Mouse (Mus musculus): ENCODE results near the gene Cdc42ep2. TPM values are rescaled to one million over a fixed set of nuclear protein-coding genes. Genes with fewer than 3 reads are reported as not detected.
A peak's percentile ranks its signal among the peaks of the same experiment; 100 is the strongest.

Gene Cdc42ep2
- polyA plus RNA-seq, 1 experiment, result 0.10 TPM

DNA sequence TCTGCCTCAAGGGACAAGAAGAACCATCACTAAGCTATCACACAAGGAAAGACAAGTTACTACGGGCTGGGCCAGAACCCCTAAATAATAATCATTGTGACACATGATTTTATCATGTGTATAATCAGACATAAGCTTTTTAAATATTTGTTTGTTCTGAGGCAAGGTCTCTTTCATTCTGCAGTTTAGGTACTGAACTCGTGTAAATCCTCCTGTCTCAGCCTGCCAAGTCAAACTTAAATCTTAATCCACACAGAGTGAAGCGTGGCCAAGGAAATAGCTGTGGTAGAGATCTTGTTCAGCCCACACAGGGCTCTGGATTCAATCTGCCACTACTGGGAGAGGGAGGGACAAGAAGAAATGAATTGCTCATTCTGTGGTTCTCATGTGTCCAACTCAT lies 17.3 kb downstream of the Cdc42ep2 start:
- Histone ChIP-seq H3K36me3 (ENCODE audit: control insufficient read depth) (peaks cover 71% of the 10 kb centered on the region), H3K4me1 (ENCODE audit: control insufficient read depth) (peaks cover 32% of the 10 kb centered on the region), H3K4me3 (replicated peaks) (no peak overlapping the region), H3K27me3 (ENCODE audit: control insufficient read depth) (no peaks in the 10 kb centered on the region), H3K9me3 (ENCODE audit: control insufficient read depth, low read length) (no peaks in the 10 kb centered on the region)
- TF ChIP-seq TAL1 (IDR thresholded peaks at IDR 0.05; ENCODE audit: low read length) (no peak), GATA1 (IDR thresholded peaks at IDR 0.05; ENCODE audit: low read length) (no peak)

DNA sequence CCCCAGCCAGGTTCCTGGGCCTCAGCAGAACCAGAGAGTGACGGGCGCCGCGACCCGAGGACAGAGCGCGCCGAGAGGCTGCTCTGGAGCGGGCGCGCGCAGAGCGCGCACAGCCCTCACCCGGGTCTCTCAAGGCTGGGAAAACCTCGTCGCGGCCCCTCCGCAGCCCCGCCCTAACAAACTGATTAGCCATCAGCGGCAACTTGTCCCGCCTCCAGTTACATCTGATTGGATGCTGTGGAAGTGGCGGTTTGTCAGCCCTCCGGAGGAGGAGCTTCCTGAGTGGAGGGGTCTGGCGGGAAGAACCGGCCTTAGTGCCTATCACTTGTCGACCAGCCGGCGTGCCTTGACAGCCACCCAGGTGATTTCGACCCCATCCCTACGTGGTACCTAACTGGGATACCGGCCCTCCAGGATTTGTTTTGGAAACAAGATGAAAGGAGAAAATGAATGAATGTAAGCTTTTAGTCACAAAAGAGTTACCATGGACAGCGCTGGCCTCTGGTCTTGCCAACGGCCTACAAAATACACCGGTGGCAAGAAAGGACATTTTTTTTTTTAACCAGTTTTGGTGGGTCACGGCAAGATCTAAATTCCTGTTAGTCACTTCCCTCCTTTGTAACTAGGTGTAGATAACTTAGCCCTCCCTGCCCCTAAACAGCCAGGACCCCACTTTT lies 30.5 kb downstream of the Cdc42ep2 start, which contains the start of gene Tigd3:
TSS of gene Tigd3 (minus strand) at position 148 of the 677 bp plus-strand sequence.
- Histone ChIP-seq H3K36me3 (ENCODE audit: control insufficient read depth) (peaks cover 67% of the 10 kb centered on the region), H3K4me1 (ENCODE audit: control insufficient read depth) (peaks cover 37% of the 10 kb centered on the region), H3K27me3 (ENCODE audit: control insufficient read depth) (peaks cover 9% of the 10 kb centered on the region; the same call in 1 of the 2 replicates), H3K9me3 (ENCODE audit: control insufficient read depth, low read length) (no peaks in the 10 kb centered on the region), H3K4me3 (replicated peaks) (peak within 1 kb of the TSS; percentile 81)
- no peak for TF ChIP-seq TAL1 (IDR thresholded peaks at IDR 0.05; ENCODE audit: low read length)
- no peak; the same call in 1 of the 2 replicates for TF ChIP-seq GATA1 (IDR thresholded peaks at IDR 0.05; ENCODE audit: low read length)

DNA sequence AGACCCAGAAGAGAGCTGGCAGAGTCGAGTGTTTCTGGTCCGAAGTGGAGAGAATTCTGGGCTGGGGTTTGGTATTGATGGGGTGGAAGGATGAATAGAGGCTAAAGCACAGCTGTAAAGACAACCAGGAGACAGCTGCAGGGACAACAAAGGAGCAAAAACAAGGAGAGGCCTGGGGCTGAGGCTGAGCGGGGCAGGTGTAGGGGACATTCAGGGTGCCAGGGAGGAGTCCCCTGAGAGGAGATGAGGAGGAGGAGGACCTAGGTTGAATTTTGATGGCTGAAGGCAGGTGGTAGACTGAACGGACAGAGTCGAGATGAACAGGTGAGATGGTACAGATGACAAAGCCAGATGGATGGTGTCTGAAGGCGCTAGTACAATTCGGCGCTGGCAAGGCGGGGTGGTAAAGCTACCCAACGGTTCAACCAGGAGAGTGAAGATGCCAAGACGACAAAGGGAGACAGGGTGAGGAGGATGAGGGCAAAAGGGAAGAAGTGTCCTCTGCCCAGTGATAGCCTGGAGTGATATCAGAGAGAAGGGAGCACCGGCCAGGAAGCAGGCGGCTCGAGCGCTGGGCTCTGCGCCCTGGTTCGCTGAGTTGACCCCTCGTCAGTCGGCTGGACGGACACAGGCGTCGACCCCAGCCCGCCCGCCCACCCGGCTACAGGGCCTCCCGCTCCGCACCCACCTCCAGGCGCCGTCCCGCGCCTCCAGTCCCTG lies 31.2 kb downstream of the Cdc42ep2 start:
- no peaks in the 10 kb centered on the region for H3K9me3 ChIP-seq (ENCODE audit: control insufficient read depth, low read length)
- H3K36me3 ChIP-seq (ENCODE audit: control insufficient read depth), result peaks cover 61% of the 10 kb centered on the region
- H3K4me3 ChIP-seq (replicated peaks), result peak overlapping the region; percentile 81
- TF ChIP-seq TAL1 (IDR thresholded peaks at IDR 0.05; ENCODE audit: low read length), result no peak
- no peak for TF ChIP-seq GATA1 (IDR thresholded peaks at IDR 0.05; ENCODE audit: low read length)
- peaks cover 37% of the 10 kb centered on the region for H3K4me1 ChIP-seq (ENCODE audit: control insufficient read depth)
- peaks cover 9% of the 10 kb centered on the region; the same call in 1 of the 2 replicates for H3K27me3 ChIP-seq (ENCODE audit: control insufficient read depth)

DNA sequence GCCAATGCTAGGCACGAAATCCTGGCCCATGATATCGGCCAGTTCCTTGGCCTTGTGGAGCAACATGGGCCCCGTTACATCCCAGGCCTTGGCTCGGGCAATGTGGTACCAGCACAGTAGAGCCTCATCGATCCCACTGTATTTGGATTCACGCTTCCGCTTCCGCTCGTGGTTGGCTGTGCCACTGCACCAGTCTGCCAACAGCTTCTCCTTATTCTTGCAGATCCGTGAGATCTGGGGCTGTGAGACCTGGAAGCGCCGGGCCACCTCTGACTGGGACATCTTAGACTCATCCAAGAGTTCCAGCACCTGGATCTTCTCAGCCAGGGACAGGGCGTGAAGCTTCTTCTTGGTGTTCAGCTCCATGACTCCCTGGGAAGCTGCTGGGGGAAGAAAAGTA lies 31.9 kb downstream of the Cdc42ep2 start:
- H3K4me1 ChIP-seq (ENCODE audit: control insufficient read depth), result peaks cover 38% of the 10 kb centered on the region
- TF ChIP-seq GATA1 (IDR thresholded peaks at IDR 0.05; ENCODE audit: low read length) (no peak), TAL1 (IDR thresholded peaks at IDR 0.05; ENCODE audit: low read length) (no peak)
- peaks cover 55% of the 10 kb centered on the region for H3K36me3 ChIP-seq (ENCODE audit: control insufficient read depth)
- peaks cover 9% of the 10 kb centered on the region; the same call in 1 of the 2 replicates for H3K27me3 ChIP-seq (ENCODE audit: control insufficient read depth)
- H3K9me3 ChIP-seq (ENCODE audit: control insufficient read depth, low read length), result no peaks in the 10 kb centered on the region
- peak overlapping the region; percentile 81 for H3K4me3 ChIP-seq (replicated peaks)

DNA sequence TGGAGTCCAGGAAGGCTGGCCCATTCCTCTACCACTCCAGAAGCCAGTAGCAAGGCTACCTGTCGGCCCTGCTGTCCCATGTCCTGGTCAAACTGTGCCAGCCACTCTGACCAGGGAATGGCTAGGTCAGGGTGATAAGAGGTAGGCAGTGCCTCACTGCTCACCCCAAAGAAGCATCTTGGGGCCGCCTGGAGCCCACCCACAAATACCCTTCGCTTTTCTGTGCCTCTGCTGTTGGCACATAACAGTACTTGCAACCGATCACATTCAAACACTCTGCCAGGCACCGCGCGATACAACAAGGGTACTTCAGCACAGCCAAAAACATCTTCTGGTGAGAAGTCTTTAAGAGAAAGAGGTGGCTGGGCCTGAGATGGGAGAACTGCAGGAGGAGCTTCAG lies 32.4 kb downstream of the Cdc42ep2 start:
- H3K9me3 ChIP-seq (ENCODE audit: control insufficient read depth, low read length), result no peaks in the 10 kb centered on the region
- peaks cover 40% of the 10 kb centered on the region for H3K4me1 ChIP-seq (ENCODE audit: control insufficient read depth)
- TF ChIP-seq TAL1 (IDR thresholded peaks at IDR 0.05; ENCODE audit: low read length) (no peak), GATA1 (IDR thresholded peaks at IDR 0.05; ENCODE audit: low read length) (no peak)
- H3K36me3 ChIP-seq (ENCODE audit: control insufficient read depth), result peaks cover 50% of the 10 kb centered on the region
- peaks cover 9% of the 10 kb centered on the region; the same call in 1 of the 2 replicates for H3K27me3 ChIP-seq (ENCODE audit: control insufficient read depth)
- no peak overlapping the region for H3K4me3 ChIP-seq (replicated peaks)

DNA sequence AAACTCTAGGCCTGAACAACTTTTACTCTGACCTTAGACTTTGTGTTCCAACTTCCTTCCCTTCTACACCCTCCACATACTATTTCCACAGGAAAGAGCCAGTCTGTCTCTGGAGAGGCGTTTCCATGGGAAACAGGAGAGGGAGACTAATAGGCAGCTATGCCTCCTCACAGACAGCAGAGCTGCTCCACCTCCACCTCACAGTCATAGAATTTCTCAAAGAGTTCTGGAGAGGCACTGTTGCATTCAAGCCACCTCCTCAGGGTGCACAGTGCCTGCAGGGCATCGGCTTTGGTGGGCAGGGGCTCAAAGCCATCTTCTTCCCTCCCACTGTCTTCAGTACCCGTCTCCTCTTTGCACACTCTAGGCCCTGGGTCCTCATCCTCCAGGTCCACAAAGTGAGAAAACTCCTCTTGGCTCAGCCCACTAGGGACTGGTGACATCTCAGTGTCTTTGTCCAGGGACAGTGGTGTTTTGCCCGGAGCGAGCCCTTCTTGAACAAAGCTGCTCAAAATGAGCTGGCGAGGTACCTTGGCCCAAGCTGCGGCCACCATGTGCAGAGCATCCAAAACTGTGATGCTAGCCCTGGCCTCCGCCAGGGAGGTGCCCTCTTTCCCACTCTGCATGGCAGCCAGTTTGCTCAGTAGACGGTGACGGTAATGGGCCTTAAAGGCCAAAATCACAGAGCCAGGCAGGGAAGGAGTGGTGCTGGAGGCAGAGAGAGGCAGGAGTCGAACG lies 32.9 kb downstream of the Cdc42ep2 start:
- peaks cover 9% of the 10 kb centered on the region; the same call in 1 of the 2 replicates for H3K27me3 ChIP-seq (ENCODE audit: control insufficient read depth)
- peaks cover 44% of the 10 kb centered on the region for H3K36me3 ChIP-seq (ENCODE audit: control insufficient read depth)
- H3K4me1 ChIP-seq (ENCODE audit: control insufficient read depth), result peaks cover 43% of the 10 kb centered on the region

DNA sequence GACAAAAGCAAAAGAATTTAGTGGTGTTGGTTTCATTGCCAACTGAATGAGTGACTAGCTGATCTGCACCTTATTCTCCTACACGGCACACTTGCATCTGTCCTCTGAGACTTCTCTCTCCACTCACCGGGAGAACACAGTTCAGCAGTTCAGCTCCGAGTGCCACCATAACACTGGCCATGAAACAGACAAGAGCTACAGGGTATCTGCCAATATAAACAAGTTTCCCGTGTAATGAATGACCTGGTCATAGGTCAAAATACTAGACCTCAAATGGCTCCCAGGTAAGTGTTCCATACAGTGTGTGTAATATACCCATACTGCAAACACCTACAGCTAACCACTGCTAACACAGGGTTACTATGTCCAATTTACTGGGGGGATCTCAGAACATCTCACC lies 35.4 kb downstream of the Cdc42ep2 start:
- Histone ChIP-seq H3K9me3 (ENCODE audit: control insufficient read depth, low read length) (no peaks in the 10 kb centered on the region), H3K27me3 (ENCODE audit: control insufficient read depth) (peaks cover 9% of the 10 kb centered on the region; the same call in 1 of the 2 replicates), H3K4me1 (ENCODE audit: control insufficient read depth) (peaks cover 50% of the 10 kb centered on the region), H3K36me3 (ENCODE audit: control insufficient read depth) (peaks cover 24% of the 10 kb centered on the region), H3K4me3 (replicated peaks) (no peak overlapping the region)
- no peak for TF ChIP-seq TAL1 (IDR thresholded peaks at IDR 0.05; ENCODE audit: low read length)
- TF ChIP-seq GATA1 (IDR thresholded peaks at IDR 0.05; ENCODE audit: low read length), result no peak

More for the DNA sequence above, 32.9 kb downstream of the Cdc42ep2 start:
- no peak overlapping the region for H3K4me3 ChIP-seq (replicated peaks)
- TF ChIP-seq TAL1 (IDR thresholded peaks at IDR 0.05; ENCODE audit: low read length) (no peak), GATA1 (IDR thresholded peaks at IDR 0.05; ENCODE audit: low read length) (no peak)
- H3K9me3 ChIP-seq (ENCODE audit: control insufficient read depth, low read length), result no peaks in the 10 kb centered on the region

DNA sequence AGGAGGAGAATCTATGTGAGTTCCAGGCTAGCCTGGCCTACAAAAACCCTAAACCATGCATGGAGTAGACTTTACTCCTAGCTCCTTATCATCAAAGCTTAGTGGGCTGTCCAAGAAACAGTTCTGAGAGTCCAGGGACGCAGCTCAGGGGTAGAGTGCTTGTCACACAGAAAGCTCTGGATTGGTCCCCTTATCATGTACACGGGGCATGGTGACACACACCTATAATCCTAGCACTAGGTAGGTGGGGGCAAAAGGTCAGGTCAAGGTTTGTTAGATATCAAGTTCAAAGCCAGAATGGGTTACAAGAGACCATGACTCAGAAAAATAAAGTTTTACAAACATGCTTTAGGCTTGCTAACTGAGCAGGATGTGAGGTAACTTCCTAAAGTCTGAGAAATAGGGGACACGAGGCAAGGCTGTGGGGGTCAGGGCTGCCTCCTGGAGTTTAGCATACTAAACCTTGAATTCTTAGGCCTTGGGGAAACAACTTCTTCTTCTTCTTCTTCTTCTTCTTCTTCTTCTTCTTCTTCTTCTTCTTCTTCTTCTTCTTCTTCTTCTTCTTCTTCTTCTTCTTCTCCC lies 37.3 kb downstream of the Cdc42ep2 start:
- Histone ChIP-seq H3K36me3 (ENCODE audit: control insufficient read depth) (peaks cover 17% of the 10 kb centered on the region), H3K4me1 (ENCODE audit: control insufficient read depth) (peaks cover 49% of the 10 kb centered on the region), H3K9me3 (ENCODE audit: control insufficient read depth, low read length) (no peaks in the 10 kb centered on the region), H3K4me3 (replicated peaks) (no peak overlapping the region), H3K27me3 (ENCODE audit: control insufficient read depth) (peaks cover 7% of the 10 kb centered on the region; the same call in 1 of the 2 replicates)
- no peak for TF ChIP-seq GATA1 (IDR thresholded peaks at IDR 0.05; ENCODE audit: low read length)
- no peak for TF ChIP-seq TAL1 (IDR thresholded peaks at IDR 0.05; ENCODE audit: low read length)

Data from erythroblast, embryonic 14.5 days (primary cell).